Mouse (Mus musculus) spleen, adult 2 months (tissue): Measurements from ENCODE around the gene Tmpo.

Experiments
- CTCF ChIP-seq: fragments of 200-500 bp; IDR thresholded peaks from 2 replicates; pipeline ENCODE4 v1.5.1; 2011; ENCODE audit warnings: mild to moderate bottlenecking, inconsistent platforms; ENCODE audit not compliant: insufficient read depth, insufficient read length, insufficient replicate concordance; ENCODE audit errors: extremely low read depth
- POLR2A ChIP-seq: fragments of 200-500 bp; IDR thresholded peaks from 2 replicates; pipeline ENCODE4 v1.6.1; 2011; ENCODE audit warnings: low read depth, low read length, inconsistent platforms

DNA sequence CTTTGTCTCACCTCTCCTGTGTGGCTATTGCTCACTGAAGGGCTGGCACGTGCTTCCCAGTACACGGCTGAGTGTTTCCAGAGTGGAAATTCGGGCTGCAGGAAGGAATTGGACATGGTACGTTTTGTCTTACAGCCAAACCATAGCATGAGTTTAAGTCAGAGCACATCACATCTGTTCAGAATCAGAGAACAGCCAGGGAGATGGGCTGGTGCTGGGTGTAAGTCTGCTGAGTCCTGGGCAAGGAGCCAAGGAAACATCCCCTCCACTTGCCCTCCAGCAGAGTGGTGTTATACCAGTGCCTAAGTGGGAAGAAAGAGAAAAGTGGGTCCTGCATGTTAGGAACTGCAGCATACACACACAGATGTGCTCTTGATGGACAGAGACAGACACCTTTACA, 45.9 kb upstream of the Tmpo start:
- TF ChIP-seq POLR2A (no peak), CTCF (no peak)
